Mouse (Mus musculus) myocyte (in vitro differentiated cells): ENCODE measurements around the gene Ldhc. TPM values are rescaled to one million over a fixed set of nuclear protein-coding genes. Genes with fewer than 3 reads are reported as not detected.

ENCODE experiments used
- H3K27me3 ChIP-seq: one replicate; pipeline ENCODE4 v1.6.1; 2011; ENCODE audit not compliant: control insufficient read depth, insufficient read depth, insufficient read length
- H3K36me3 ChIP-seq: one replicate; pipeline ENCODE4 v1.6.1; 2011; ENCODE audit not compliant: control insufficient read depth, insufficient read depth
- H3K4me2 ChIP-seq: one replicate; pipeline ENCODE4 v1.6.1; 2011; ENCODE audit warnings: low read depth, control low read depth
- H3K4me3 ChIP-seq: one replicate; pipeline ENCODE4 v1.5.1; 2011; ENCODE audit warnings: mild to moderate bottlenecking, control low read depth, moderate library complexity
- H3K79me2 ChIP-seq: one replicate; pipeline ENCODE4 v1.6.1; 2011; ENCODE audit not compliant: control insufficient read depth, insufficient read depth
- H3ac ChIP-seq: one replicate; pipeline ENCODE4 v1.6.1; 2011; ENCODE audit not compliant: control insufficient read depth, insufficient read length
- CEBPB ChIP-seq: IDR thresholded peaks from 2 replicates; pipeline ENCODE4 v1.6.1; 2011; ENCODE audit warnings: mild to moderate bottlenecking, moderate library complexity; ENCODE audit not compliant: poor library complexity, insufficient read depth, severe bottlenecking
- E2F4 ChIP-seq: IDR thresholded peaks from one replicate; pipeline ENCODE4 v1.6.1; 2011; ENCODE audit warnings: mild to moderate bottlenecking, control low read depth, moderate library complexity; ENCODE audit not compliant: insufficient read depth
- MYOD1 ChIP-seq, 3 experiments: IDR thresholded peaks; one replicate each; pipeline ENCODE4 v1.6.1; 2011; ENCODE audit warnings: control low read depth in 2 of 3, low read depth in 2 of 3, mild to moderate bottlenecking in 2 of 3, moderate library complexity in 1 of 3; ENCODE audit not compliant: insufficient read length in 2 of 3, control insufficient read depth in 1 of 3
- MYOG ChIP-seq, 3 experiments: IDR thresholded peaks; one replicate each; pipeline ENCODE4 v1.6.1; 2011; ENCODE audit warnings: control low read depth in 2 of 3, low read depth in 2 of 3, mild to moderate bottlenecking in 2 of 3; ENCODE audit not compliant: insufficient read length in 2 of 3, control insufficient read depth in 1 of 3, insufficient read depth in 1 of 3
- POLR2A ChIP-seq: IDR thresholded peaks from one replicate; pipeline ENCODE4 v1.6.1; 2011; ENCODE audit warnings: low read depth, mild to moderate bottlenecking, control low read depth, moderate library complexity; ENCODE audit not compliant: insufficient read length
- REST ChIP-seq: IDR thresholded peaks from one replicate; pipeline ENCODE4 v1.6.1; 2011; ENCODE audit warnings: mild to moderate bottlenecking, control low read depth, moderate library complexity; ENCODE audit not compliant: insufficient read depth, insufficient read length
- SRF ChIP-seq: IDR thresholded peaks from one replicate; pipeline ENCODE4 v1.6.1; 2011; ENCODE audit warnings: low read depth; ENCODE audit not compliant: control insufficient read depth, insufficient read length
- TCF12 ChIP-seq: IDR thresholded peaks from one replicate; pipeline ENCODE4 v1.6.1; 2011; ENCODE audit warnings: mild to moderate bottlenecking, control low read depth; ENCODE audit not compliant: poor library complexity, insufficient read depth, severe bottlenecking
- TCF3 ChIP-seq: IDR thresholded peaks from one replicate; pipeline ENCODE4 v1.6.1; 2011; ENCODE audit warnings: low read depth, control low read depth; ENCODE audit not compliant: insufficient read length
- USF1 ChIP-seq: IDR thresholded peaks from one replicate; pipeline ENCODE4 v1.6.1; 2011; ENCODE audit warnings: low read depth, mild to moderate bottlenecking, control low read depth, moderate library complexity
- polyA plus RNA-seq: library from polyadenylated mRNA; unstranded; fragments of >200 nt; fragmentation: generic; extraction: Trizol; gene quantifications from one replicate; pipeline ENCODE4 v1.2.1, GENCODE M21; 2012; ENCODE audit warnings: missing spikeins

Ldhc gene
- polyA plus RNA-seq, 1 experiment = 0.08 TPM

DNA sequence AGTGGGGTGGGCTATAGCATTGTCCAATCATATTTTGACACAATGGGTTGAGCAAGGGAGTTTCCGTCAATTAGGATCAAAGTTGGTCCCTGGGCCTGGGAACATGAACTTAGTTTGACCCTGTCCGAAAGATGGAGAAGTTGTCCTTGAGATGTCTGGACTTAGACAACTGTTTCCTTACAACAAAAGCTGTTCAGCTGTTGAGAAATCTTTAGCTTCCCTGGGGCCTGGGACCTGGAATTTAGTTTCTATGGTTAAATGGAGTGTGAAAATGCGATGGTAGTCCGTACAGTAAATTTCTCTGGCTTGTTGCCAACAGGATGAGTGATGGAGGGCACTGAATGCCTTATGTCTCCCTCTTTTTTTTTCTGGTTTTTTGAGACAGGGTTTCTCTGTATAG lies 61.1 kb downstream of the Ldhc start:
- H3K4me3 ChIP-seq = no peak overlapping the region
- peaks cover under 1% of the 10 kb centered on the region for H3K36me3 ChIP-seq
- H3K27me3 ChIP-seq = no peaks in the 10 kb centered on the region
- H3K79me2 ChIP-seq = peaks cover 24% of the 10 kb centered on the region
- no peak for TF ChIP-seq POLR2A
- TF ChIP-seq CEBPB = no peak
- TF ChIP-seq USF1 = no peak
- TF ChIP-seq MYOD1 (IDR thresholded peaks at IDR 0.05; ENCODE audit: control insufficient read depth in 1 of 3, insufficient read length in 2 of 3, low read depth in 2 of 3) = no peak
- TF ChIP-seq SRF = no peak
- TF ChIP-seq E2F4 = no peak
- no peak for TF ChIP-seq MYOG (IDR thresholded peaks at IDR 0.05; ENCODE audit: control insufficient read depth in 1 of 3, insufficient read depth in 1 of 3, insufficient read length in 2 of 3, low read depth in 2 of 3)
- TF ChIP-seq TCF12 = no peak
- no peak for TF ChIP-seq TCF3
- TF ChIP-seq REST = no peak
- H3K4me2 ChIP-seq = no peak overlapping the region
- H3ac ChIP-seq = no peak overlapping the region

Other genes starting within 250 kb of the Ldhc start
- gene Sergef, start 221.4 kb upstream of the Ldhc start, polyA plus RNA-seq = 13.9 TPM
- gene Tph1, start 188.7 kb upstream of the Ldhc start, polyA plus RNA-seq = 0.17 TPM
- gene Saal1, start 150.5 kb upstream of the Ldhc start, polyA plus RNA-seq = 11.2 TPM
- gene Saa3, start 145.5 kb upstream of the Ldhc start, polyA plus RNA-seq = 4.3 TPM
- not detected for gene Saa4, start 128.6 kb upstream of the Ldhc start, polyA plus RNA-seq
- gene Saa1, start 118.2 kb upstream of the Ldhc start, polyA plus RNA-seq = not detected
- not detected for gene Saa2, start 109.4 kb upstream of the Ldhc start, polyA plus RNA-seq
- 7.9 TPM for gene Hps5, start 65.1 kb upstream of the Ldhc start, polyA plus RNA-seq
- 18.0 TPM for gene Gtf2h1, start 65.1 kb upstream of the Ldhc start, polyA plus RNA-seq
- 1,758 TPM for gene Ldha, start 19.7 kb upstream of the Ldhc start, polyA plus RNA-seq
- gene Tsg101, start 58.8 kb downstream of the Ldhc start, polyA plus RNA-seq = 68.5 TPM
- gene Uevld, start 97.3 kb downstream of the Ldhc start, polyA plus RNA-seq = 3.6 TPM
- gene Gm9999, start 122.4 kb downstream of the Ldhc start, polyA plus RNA-seq = not detected
- gene Spty2d1, start 147.2 kb downstream of the Ldhc start, polyA plus RNA-seq = 12.0 TPM
- gene Tmem86a, start 189.4 kb downstream of the Ldhc start, polyA plus RNA-seq = 28.6 TPM